Mouse (Mus musculus) mouse embryonic stem cell (cell line): Measurements from ENCODE around the gene Gm21409.
"Not testable (repeated sequence)": the region's sequence is repeated elsewhere in the genome, so short reads cannot be mapped to it uniquely, and the experiment has no call there.

ENCODE experiments used
- in situ Hi-C, 2 experiments: fragments of 300-500 bp; cut with MboI; formaldehyde crosslinking; loops; 1 replicate in 1 of 2; 3 replicates in 1 of 2; pipeline ENCODE4 v1.14.3; 2019 to 2020; ENCODE audit warnings: low sequenced_read_pairs in 2 of 2, low pct_unique_long_range_greater_than_20kb in 1 of 2, mixed read lengths in 1 of 2; ENCODE audit not compliant: unreplicated experiment in 1 of 2

Gm21409 gene

DNA sequence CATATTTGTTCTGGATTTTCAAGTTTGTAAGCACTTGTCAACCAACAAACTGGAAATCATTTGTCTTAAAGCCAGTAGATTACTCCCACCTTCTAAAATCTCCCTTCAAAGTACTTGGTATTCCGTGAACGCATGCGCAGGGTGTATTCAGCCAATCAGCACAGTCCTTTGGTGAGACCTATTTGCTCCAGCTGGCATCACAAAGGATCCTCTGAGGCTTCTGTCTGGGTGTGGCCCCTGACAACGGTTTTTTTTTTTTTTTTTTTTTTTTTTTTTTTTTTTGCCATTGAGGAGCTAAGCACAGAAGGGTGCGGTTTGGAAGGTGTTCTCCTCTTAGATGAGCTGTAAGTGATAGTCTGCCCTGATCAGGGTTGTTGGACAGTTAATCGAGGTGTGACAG, at the start of gene Gm21409:
Gene Gm21409 (plus strand): TSS at position 301 of the 400 bp plus-strand sequence.
- in situ Hi-C loops, result not testable (repeated sequence)
